Mouse (Mus musculus): ENCODE measurements around the gene Adprm. TPM values are rescaled to one million over a fixed set of nuclear protein-coding genes. Genes with fewer than 3 reads are reported as not detected.
"Not testable (repeated sequence)": the region's sequence is repeated elsewhere in the genome, so short reads cannot be mapped to it uniquely, and the experiment has no call there.

The Adprm gene
- total RNA-seq, 2 experiments from 2014 or later: 8.3 to 9.6 TPM

GRCm38 (mm10) chr11:67030904-67031602, 21.3 kb downstream of the Adprm start:
- no peak for ATAC-seq (replicated peaks; ENCODE audit: low FRiP score, poor library complexity, severe bottlenecking)

GRCm38 (mm10) chr11:67024867-67025477, 27.4 kb downstream of the Adprm start, which contains the start of gene Tmem220:
TSS of gene Tmem220 (plus strand) at chr11:67025154.
- peak; percentile 97 for ATAC-seq (replicated peaks; ENCODE audit: low FRiP score, poor library complexity, severe bottlenecking)

GRCm38 (mm10) chr11:67023802-67024340, 28.5 kb downstream of the Adprm start:
- no peak for ATAC-seq (replicated peaks; ENCODE audit: low FRiP score, poor library complexity, severe bottlenecking)

GRCm38 (mm10) chr11:67023191-67023590, 29.2 kb downstream of the Adprm start:
- ATAC-seq (replicated peaks; ENCODE audit: low FRiP score, poor library complexity, severe bottlenecking): not testable (repeated sequence)

- no peak for ATAC-seq (replicated peaks; ENCODE audit: low FRiP score, poor library complexity, severe bottlenecking)
Measured at GRCm38 (mm10) chr11:67022354-67023115, 29.9 kb downstream of the Adprm start.

GRCm38 (mm10) chr11:67020948-67021347, 31.4 kb downstream of the Adprm start:
- ATAC-seq (replicated peaks; ENCODE audit: low FRiP score, poor library complexity, severe bottlenecking): no peak

GRCm38 (mm10) chr11:67019711-67020475, 32.5 kb downstream of the Adprm start:
- no peak for ATAC-seq (replicated peaks; ENCODE audit: low FRiP score, poor library complexity, severe bottlenecking)

GRCm38 (mm10) chr11:67017801-67018591, 34.4 kb downstream of the Adprm start:
- no peak for ATAC-seq (replicated peaks; ENCODE audit: low FRiP score, poor library complexity, severe bottlenecking)

- no peak for ATAC-seq (replicated peaks; ENCODE audit: low FRiP score, poor library complexity, severe bottlenecking)
Measured at GRCm38 (mm10) chr11:67011635-67012034, 40.8 kb downstream of the Adprm start.

- no peak for ATAC-seq (replicated peaks; ENCODE audit: low FRiP score, poor library complexity, severe bottlenecking)
Measured at GRCm38 (mm10) chr11:67010430-67010829, 42.0 kb downstream of the Adprm start.

- no peak for ATAC-seq (replicated peaks; ENCODE audit: low FRiP score, poor library complexity, severe bottlenecking)
Measured at GRCm38 (mm10) chr11:67008528-67008927, 43.9 kb downstream of the Adprm start.

GRCm38 (mm10) chr11:67007961-67008360, 44.4 kb downstream of the Adprm start:
- ATAC-seq (replicated peaks; ENCODE audit: low FRiP score, poor library complexity, severe bottlenecking): no peak

GRCm38 (mm10) chr11:67002911-67003310, 49.5 kb downstream of the Adprm start:
- ATAC-seq (replicated peaks; ENCODE audit: low FRiP score, poor library complexity, severe bottlenecking): no peak

- no peak for ATAC-seq (replicated peaks; ENCODE audit: low FRiP score, poor library complexity, severe bottlenecking)
Measured at GRCm38 (mm10) chr11:67001717-67002116, 50.7 kb downstream of the Adprm start.

GRCm38 (mm10) chr11:67000671-67001070, 51.7 kb downstream of the Adprm start:
- no peak for ATAC-seq (replicated peaks; ENCODE audit: low FRiP score, poor library complexity, severe bottlenecking)

- ATAC-seq (replicated peaks; ENCODE audit: low FRiP score, poor library complexity, severe bottlenecking): no peak
Measured at GRCm38 (mm10) chr11:66998467-66999403, 53.7 kb downstream of the Adprm start.

- no peak for ATAC-seq (replicated peaks; ENCODE audit: low FRiP score, poor library complexity, severe bottlenecking)
Measured at GRCm38 (mm10) chr11:66996446-66996845, 55.9 kb downstream of the Adprm start.

- ATAC-seq (replicated peaks; ENCODE audit: low FRiP score, poor library complexity, severe bottlenecking): no peak
Measured at GRCm38 (mm10) chr11:66993674-66994073, 58.7 kb downstream of the Adprm start.

Measured in erythroblast, adult 5-6 weeks (primary cell).